Mouse (Mus musculus) bone marrow macrophage, adult 2 months (primary cell): ENCODE data around the gene Mrpl23.

Source experiments
- CTCF ChIP-seq: IDR thresholded peaks from 2 replicates; pipeline ENCODE4 v1.5.1; 2012; ENCODE audit warnings: low read depth, mild to moderate bottlenecking, low read length, moderate library complexity
- POLR2A ChIP-seq: IDR thresholded peaks from 2 replicates; pipeline ENCODE4 v1.6.1; 2012; ENCODE audit warnings: mild to moderate bottlenecking, low read depth, low read length, borderline replicate concordance

- TF ChIP-seq POLR2A (no peak), CTCF (no peak)
These were observed 46.6 kb downstream of the Mrpl23 start for GRCm38 (mm10) chr7:142579069-142579468.
